In genomic region chrX:12525044-12525443, GRCm38 (mm10) we compare ENCODE assay signal across 21 mouse cellular contexts.
"Had no signal": no experiment of that assay in that cellular context is flagged by ENCODE, and none has a peak within 500 bp of the region (broad histone marks: within the 10 kb centered on the region; RNA-seq: fewer than 3 reads in every experiment).

No protein-coding gene starts in this region.

- H3K4me2 ChIP-seq: kidney, embryonic 15.5 days; liver, embryonic 13.5 days; midbrain, embryonic 12.5 days; midbrain, embryonic 15.5 days; neural tube, embryonic 12.5 days; neural tube, embryonic 15.5 days had no signal

- H3K9ac ChIP-seq: kidney, embryonic 15.5 days; liver, embryonic 13.5 days; midbrain, embryonic 12.5 days; midbrain, embryonic 15.5 days; neural tube, embryonic 12.5 days; neural tube, embryonic 15.5 days had no signal

- H3K27ac ChIP-seq: kidney, embryonic 15.5 days; liver, embryonic 13.5 days; midbrain, embryonic 12.5 days; midbrain, embryonic 15.5 days; neural tube, embryonic 12.5 days; neural tube, embryonic 15.5 days; stomach, postnatal 0 days had no signal

- H3K9me3 ChIP-seq: kidney, embryonic 15.5 days; liver, embryonic 13.5 days; midbrain, embryonic 12.5 days; midbrain, embryonic 15.5 days; neural tube, embryonic 12.5 days; neural tube, embryonic 15.5 days had no signal

- H3K4me1 ChIP-seq: kidney, embryonic 15.5 days; liver, embryonic 13.5 days; midbrain, embryonic 12.5 days; midbrain, embryonic 15.5 days; neural tube, embryonic 12.5 days; neural tube, embryonic 15.5 days had no signal

- H3K27me3 ChIP-seq: liver, embryonic 13.5 days; midbrain, embryonic 12.5 days; midbrain, embryonic 15.5 days; neural tube, embryonic 12.5 days; neural tube, embryonic 15.5 days had no signal

- ATAC-seq: midbrain, embryonic 15.5 days had no signal

- H3K36me3 ChIP-seq: kidney, embryonic 15.5 days; liver, embryonic 13.5 days; midbrain, embryonic 12.5 days; midbrain, embryonic 15.5 days; neural tube, embryonic 12.5 days; neural tube, embryonic 15.5 days had no signal

- DNase-seq: kidney, adult 8-10 months; kidney, postnatal 10 days; kidney, postnatal 36 days; layer of hippocampus, postnatal 36 days; left cerebral cortex, postnatal 4 days; liver, embryonic 13.5 days; lung, adult 2 months; lung, postnatal 14 days; lung, postnatal 4 days; right cerebral cortex, adult 18-20 months; right cerebral cortex, postnatal 14 days; right cerebral cortex, postnatal 4 days; thymus, adult 2 months; thymus, postnatal 14 days; thymus, postnatal 4 days had no signal

- H3K4me3 ChIP-seq: kidney, embryonic 15.5 days; liver, embryonic 13.5 days; midbrain, embryonic 12.5 days; midbrain, embryonic 15.5 days; neural tube, embryonic 12.5 days; neural tube, embryonic 15.5 days had no signal
